Mouse (Mus musculus): ENCODE data around the gene Nle1. TPM values are rescaled to one million over a fixed set of nuclear protein-coding genes. Genes with fewer than 3 reads are reported as not detected.

The Nle1 gene
- polyA plus RNA-seq (2012; rRNA removed; ENCODE audit: low replicate concordance): 23.3 and 60.5 TPM in 2 replicates

DNA sequence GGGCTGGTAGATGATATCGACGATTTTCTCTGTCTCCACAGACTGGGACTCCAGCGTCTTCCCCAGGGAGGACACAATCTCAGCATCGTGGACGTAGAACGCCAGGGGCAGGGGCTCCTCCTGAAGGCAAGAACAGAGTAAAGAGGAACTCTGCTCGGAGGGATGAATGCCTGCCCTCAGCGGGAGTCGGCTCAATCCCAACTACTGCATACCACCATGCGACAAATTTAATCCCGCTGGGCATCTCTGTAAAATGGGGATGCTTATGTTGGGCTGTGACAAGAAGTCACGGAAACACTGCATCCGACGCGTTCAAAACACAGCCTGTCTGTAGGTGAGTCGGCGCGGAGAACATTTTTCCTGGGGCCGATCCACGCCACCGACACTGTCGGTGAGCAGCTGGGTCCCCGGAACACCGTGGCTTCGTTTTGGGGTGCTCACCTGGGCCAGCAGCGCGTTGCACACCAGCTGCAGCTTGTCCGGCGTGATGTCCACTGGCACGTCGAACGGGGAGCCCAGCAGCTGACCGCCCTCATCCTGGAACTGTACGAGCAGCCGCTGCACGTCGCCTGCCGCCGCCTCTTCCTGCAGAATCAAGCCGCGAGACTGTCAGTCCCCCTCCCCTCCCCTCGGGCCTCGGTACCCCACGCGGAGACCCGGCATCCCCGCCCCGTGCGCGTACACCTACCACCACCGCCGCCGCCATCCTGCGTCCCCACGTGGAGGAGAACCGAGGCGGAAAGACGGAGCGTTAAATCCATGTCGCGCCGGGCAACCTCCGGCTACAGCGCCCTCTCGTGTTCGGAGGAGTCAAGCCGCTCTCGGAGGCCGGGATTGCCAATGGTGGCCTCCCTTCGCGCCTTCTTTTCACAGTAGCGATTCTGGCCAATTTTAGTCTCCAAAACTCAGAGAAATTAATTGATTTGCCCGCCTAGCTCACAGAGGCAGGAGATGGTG lies at the start of gene Nle1:
Gene Nle1 (minus strand): TSS at position 761 of the 957 bp plus-strand sequence.

GRCm38 (mm10) chr11:82950736-82951481 lies 42.7 kb upstream of the Nle1 start, which contains the start of gene Slfn5:
TSS of gene Slfn5 (plus strand) at chr11:82951349.

DNA sequence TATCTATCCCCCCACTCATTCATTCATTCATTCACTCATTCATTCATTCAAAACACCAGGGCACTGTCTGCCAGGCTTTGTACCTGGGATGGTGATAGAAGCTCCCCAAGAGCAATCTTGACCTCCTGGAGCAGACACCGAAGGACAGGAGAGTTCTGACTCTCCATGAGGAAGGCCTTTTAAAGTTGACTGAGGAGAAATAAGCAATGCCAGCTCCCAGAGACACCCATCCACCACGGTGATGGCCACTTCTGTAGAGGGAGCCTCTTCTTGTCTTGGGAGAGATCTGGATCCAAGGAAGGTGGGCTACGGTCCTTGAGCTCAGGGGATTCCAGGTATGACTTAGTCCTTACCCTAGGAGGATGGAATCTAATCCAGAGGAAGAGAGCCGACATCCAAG lies 2.0 kb upstream of the Nle1 start, which contains the start of gene Unc45b:
Gene Unc45b (plus strand): TSS at position 301 of the 400 bp plus-strand sequence.

DNA sequence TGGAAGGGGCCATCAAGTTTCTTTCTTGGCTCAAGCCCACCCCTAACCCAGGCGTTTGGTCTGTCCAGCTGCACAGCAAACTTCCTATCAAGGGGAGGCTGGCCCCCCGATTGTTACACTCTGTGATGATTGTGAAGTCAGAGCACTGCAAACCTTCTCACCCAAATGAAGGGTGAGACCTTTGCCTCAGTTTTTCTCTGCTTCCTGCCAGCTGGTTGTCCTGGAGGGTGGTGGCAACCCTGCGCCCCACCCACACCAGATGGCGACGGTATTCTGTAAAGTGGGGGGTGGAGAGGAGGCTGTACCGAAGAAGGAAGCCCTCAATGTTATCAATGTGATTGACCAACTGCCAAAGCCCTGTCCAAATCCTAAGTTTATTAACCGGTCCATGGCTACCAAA lies 16.3 kb downstream of the Nle1 start, which contains the start of gene Fndc8:
Gene Fndc8 (plus strand): TSS at position 189 of the 400 bp plus-strand sequence.

DNA sequence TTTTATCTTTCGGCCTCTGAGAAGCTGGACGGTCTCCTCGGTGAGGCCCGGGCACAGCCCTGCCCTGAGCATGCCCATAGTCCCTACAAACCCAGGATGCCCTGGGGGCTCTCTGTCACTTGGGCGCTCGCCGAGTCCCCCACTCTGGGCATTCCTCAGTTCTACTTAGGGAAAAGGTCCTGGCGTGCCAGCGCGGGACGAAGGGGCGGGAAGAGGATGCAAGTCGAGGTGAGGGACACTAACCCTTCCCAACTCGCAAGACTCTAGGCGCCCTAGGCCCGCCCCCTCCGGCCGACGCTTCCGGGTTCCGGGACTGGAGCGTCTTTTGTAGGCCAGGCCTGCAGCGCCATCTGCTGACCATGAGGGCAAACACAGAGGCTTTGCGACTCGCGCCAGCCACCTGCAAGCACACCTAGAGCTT lies 17.9 kb downstream of the Nle1 start, which contains the start of gene Rad51d:
Gene Rad51d (minus strand): TSS at position 273 of the 421 bp plus-strand sequence.

GRCm38 (mm10) chr11:82871031-82871446 lies 37.2 kb downstream of the Nle1 start, which contains the start of gene Rffl:
TSS of gene Rffl (minus strand) at chr11:82871210.

Other genes starting within 250 kb of the Nle1 start
- gene Cct6b, start 144.1 kb downstream of the Nle1 start, polyA plus RNA-seq (2012; rRNA removed; ENCODE audit: low replicate concordance): 0.27 and 0.31 TPM in 2 replicates
- 3.5 and 7.7 TPM in 2 replicates for gene Zfp830, start 144.1 kb downstream of the Nle1 start, polyA plus RNA-seq (2012; rRNA removed; ENCODE audit: low replicate concordance)
- gene Lig3, start 127.3 kb downstream of the Nle1 start, polyA plus RNA-seq (2012; rRNA removed; ENCODE audit: low replicate concordance): 12.0 and 35.2 TPM in 2 replicates
- 12.6 and 19.7 TPM in 2 replicates for gene Rffl, start 37.2 kb downstream of the Nle1 start, polyA plus RNA-seq (2012; rRNA removed; ENCODE audit: low replicate concordance)
- 21.9 and 36.2 TPM in 2 replicates for gene Rad51d, start 17.8 kb downstream of the Nle1 start, polyA plus RNA-seq (2012; rRNA removed; ENCODE audit: low replicate concordance)
- 1.0 and 4.9 TPM in 2 replicates for gene Fndc8, start 16.3 kb downstream of the Nle1 start, polyA plus RNA-seq (2012; rRNA removed; ENCODE audit: low replicate concordance)
- gene Unc45b, start 2.1 kb upstream of the Nle1 start, polyA plus RNA-seq (2012; rRNA removed; ENCODE audit: low replicate concordance): 11.4 and 20.0 TPM in 2 replicates
- gene Slfn5, start 42.9 kb upstream of the Nle1 start, polyA plus RNA-seq (2012; rRNA removed; ENCODE audit: low replicate concordance): 23.4 and 39.9 TPM in 2 replicates
- gene Slfn9, start 83.4 kb upstream of the Nle1 start, polyA plus RNA-seq (2012; rRNA removed; ENCODE audit: low replicate concordance): 0.95 and 3.2 TPM in 2 replicates
- 0.40 and 1.5 TPM in 2 replicates for gene Slfn8, start 112.4 kb upstream of the Nle1 start, polyA plus RNA-seq (2012; rRNA removed; ENCODE audit: low replicate concordance)
- 7.2 and 12.0 TPM in 2 replicates for gene Slfn2, start 156.7 kb upstream of the Nle1 start, polyA plus RNA-seq (2012; rRNA removed; ENCODE audit: low replicate concordance)
- 0.59 and 1.6 TPM in 2 replicates for gene Slfn1, start 208.4 kb upstream of the Nle1 start, polyA plus RNA-seq (2012; rRNA removed; ENCODE audit: low replicate concordance)

Measured in subcutaneous adipose tissue, adult 2 months (tissue).